Comparison of ENCODE assay signal across 19 mouse cellular contexts in the genomic region with DNA sequence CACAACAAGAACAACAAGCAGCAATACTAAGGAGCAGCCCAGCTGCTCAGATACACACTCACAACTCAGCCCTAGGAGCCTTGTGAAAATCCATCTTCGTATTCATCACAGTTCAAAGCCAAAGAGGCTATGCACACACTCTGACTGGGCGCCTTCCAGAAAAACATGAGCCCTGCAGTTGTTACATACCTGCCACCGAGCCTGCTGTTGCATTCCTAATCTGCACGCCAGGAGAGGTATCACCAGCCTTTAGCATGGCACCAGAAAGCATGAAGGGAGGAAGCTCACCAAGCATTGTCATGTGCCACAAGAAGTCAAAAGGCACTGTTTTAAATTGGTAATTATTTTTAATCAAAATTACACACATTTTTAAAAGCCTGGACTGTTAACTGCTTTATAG. TPM values are rescaled to one million over a fixed set of nuclear protein-coding genes. Genes with fewer than 3 reads are reported as not detected.
"Had no signal": no experiment of that assay in that cellular context is flagged by ENCODE, and none has a peak within 500 bp of the region (broad histone marks: within the 10 kb centered on the region; RNA-seq: fewer than 3 reads in every experiment).

No protein-coding gene starts in this region.

- DNase-seq: left cerebral cortex, postnatal 4 days; liver, postnatal 0 days; lung, embryonic 14.5 days; right cerebral cortex, postnatal 25 days; spleen, adult 18-20 months; thymus, postnatal 36 days had no signal

- H3K9ac ChIP-seq: hindbrain, embryonic 15.5 days; limb, embryonic 12.5 days; limb, embryonic 15.5 days; liver, embryonic 14.5 days; liver, postnatal 0 days; lung, embryonic 14.5 days; midbrain, embryonic 12.5 days; midbrain, embryonic 15.5 days; neural tube, embryonic 13.5 days; stomach, embryonic 15.5 days had no signal

- ATAC-seq: intestine, embryonic 16.5 days; liver, postnatal 0 days; lung, postnatal 0 days; midbrain, embryonic 15.5 days had no signal

- H3K9me3 ChIP-seq: hindbrain, embryonic 15.5 days; limb, embryonic 12.5 days; limb, embryonic 15.5 days; midbrain, embryonic 12.5 days; midbrain, embryonic 15.5 days; neural tube, embryonic 13.5 days; stomach, embryonic 15.5 days had no signal

- H3K36me3 ChIP-seq: hindbrain, embryonic 15.5 days; limb, embryonic 12.5 days; limb, embryonic 15.5 days; midbrain, embryonic 12.5 days; midbrain, embryonic 15.5 days; neural tube, embryonic 13.5 days; stomach, embryonic 15.5 days had no signal

- H3K4me1 ChIP-seq: limb, embryonic 15.5 days; stomach, embryonic 15.5 days had no signal

- H3K4me3 ChIP-seq: hindbrain, embryonic 15.5 days; limb, embryonic 12.5 days; limb, embryonic 15.5 days; midbrain, embryonic 12.5 days; midbrain, embryonic 15.5 days; myocyte; neural tube, embryonic 13.5 days; stomach, embryonic 15.5 days had no signal

- H3K27me3 ChIP-seq: hindbrain, embryonic 15.5 days; limb, embryonic 12.5 days; limb, embryonic 15.5 days; midbrain, embryonic 15.5 days; neural tube, embryonic 13.5 days; stomach, embryonic 15.5 days had no signal

- H3K4me2 ChIP-seq: hindbrain, embryonic 15.5 days; limb, embryonic 12.5 days; limb, embryonic 15.5 days; liver, embryonic 11.5 days; lung, embryonic 14.5 days; midbrain, embryonic 12.5 days; midbrain, embryonic 15.5 days; neural tube, embryonic 13.5 days; stomach, embryonic 15.5 days had no signal

- H3K27ac ChIP-seq: hindbrain, embryonic 15.5 days; limb, embryonic 12.5 days; limb, embryonic 15.5 days; liver, embryonic 14.5 days; macrophage; midbrain, embryonic 12.5 days; midbrain, embryonic 15.5 days; stomach, embryonic 15.5 days had no signal

RNA-seq across cellular contexts. Expression of gene Phyhipl, which starts 1.1 kb away (rescaled TPM):
- polyA plus RNA-seq: macrophage had no signal
